Mouse (Mus musculus) midbrain, embryonic 15.5 days (tissue): Measurements from ENCODE around the gene 4930444G20Rik. TPM values are rescaled to one million over a fixed set of nuclear protein-coding genes. Genes with fewer than 3 reads are reported as not detected.

Experiments used
- ATAC-seq: fragments of 200-750 bp; cut with Nextera tagmentation; replicated peaks from 2 replicates; pipeline ENCODE4 v1.8.0; 2017; ENCODE audit warnings: moderate TSS enrichment
- H3K27ac ChIP-seq: fragments of 300-500 bp; sonication (generic); 2 replicates; pipeline ENCODE4 v1.5.1; 2015; ENCODE audit warnings: mild to moderate bottlenecking, inconsistent platforms
- H3K27me3 ChIP-seq: fragments of 300-500 bp; sonication (generic); replicated peaks from 2 replicates; pipeline ENCODE4 v1.6.1; 2015; ENCODE audit warnings: inconsistent platforms
- H3K36me3 ChIP-seq: fragments of 300-500 bp; sonication (generic); replicated peaks from 2 replicates; pipeline ENCODE4 v1.6.1; 2015; ENCODE audit warnings: inconsistent platforms
- H3K4me1 ChIP-seq: fragments of 300-500 bp; sonication (generic); 2 replicates; pipeline ENCODE4 v1.6.1; 2015; ENCODE audit warnings: inconsistent platforms
- H3K4me2 ChIP-seq: fragments of 300-500 bp; sonication (generic); 2 replicates; pipeline ENCODE4 v1.6.1; 2015; ENCODE audit warnings: inconsistent platforms, mild to moderate bottlenecking, moderate library complexity
- H3K4me3 ChIP-seq: fragments of 300-500 bp; sonication (generic); 2 replicates; pipeline ENCODE4 v1.5.1; 2015; ENCODE audit warnings: mild to moderate bottlenecking, inconsistent platforms
- H3K9ac ChIP-seq: fragments of 300-500 bp; sonication (generic); 2 replicates; pipeline ENCODE4 v1.6.1; 2015; ENCODE audit warnings: mild to moderate bottlenecking, inconsistent platforms
- H3K9me3 ChIP-seq: fragments of 300-500 bp; sonication (generic); 2 replicates; pipeline ENCODE4 v1.6.1; 2016; ENCODE audit warnings: inconsistent platforms
- WGBS: fragments of 180-500 bp; shearing (Covaris S2); methylation state at CpG from one replicate; pipeline ENCODE4 v1.1.7; 2015; ENCODE audit warnings: mixed read lengths; 5-methylcytosine and 5-hydroxymethylcytosine counted together
- polyA plus RNA-seq: library from polyadenylated mRNA; unstranded; fragments of >200 nt; fragmentation: Nextera tagmentation; extraction: Ambion mirVana; gene quantifications from 2 replicates; pipeline ENCODE4 v1.2.1, GENCODE M21; 2015

Gene 4930444G20Rik
- polyA plus RNA-seq, 1 experiment from 2014 or later = not detected

DNA sequence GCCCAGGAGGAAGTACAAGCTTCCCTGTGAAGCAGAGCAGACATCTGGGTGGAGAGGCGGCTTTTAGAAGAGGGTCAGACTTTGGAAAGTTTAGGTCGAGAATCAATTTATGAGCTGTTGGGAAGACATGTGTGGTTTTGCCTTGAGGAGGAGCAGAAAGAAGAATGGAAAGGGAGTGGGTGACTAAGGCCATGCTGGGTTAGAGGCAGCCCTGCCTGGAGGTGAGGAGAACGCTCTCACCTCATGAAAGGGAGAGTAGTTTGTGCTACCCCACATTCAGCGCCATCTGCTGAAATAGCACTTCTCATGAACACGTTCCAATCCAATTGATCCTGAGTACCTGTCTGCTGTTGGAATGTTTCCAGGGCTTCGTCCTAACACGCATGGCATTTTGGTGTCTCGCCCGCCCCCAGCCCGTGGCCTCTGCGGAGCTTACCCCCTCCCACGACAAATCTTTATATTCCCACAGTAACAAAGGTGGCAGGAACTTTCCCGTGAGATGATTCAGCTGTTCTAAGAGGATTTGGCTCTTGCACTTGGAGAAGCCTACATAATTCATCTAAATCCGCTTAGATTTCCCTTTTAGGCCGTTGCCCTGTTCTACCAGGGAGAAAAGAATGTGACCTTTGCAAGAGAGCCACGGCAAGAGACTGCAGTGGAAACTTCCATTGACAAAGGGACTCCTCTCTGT is 50.3 kb downstream of the 4930444G20Rik start:
- H3K4me1 ChIP-seq = peaks cover 6% of the 10 kb centered on the region; the same call in 1 of the 2 replicates
- WGBS = 23% methylated on average over 16 of the region's 16 CpGs
- no peak overlapping the region for H3K9ac ChIP-seq
- no peaks in the 10 kb centered on the region for H3K9me3 ChIP-seq
- no peak overlapping the region for H3K4me2 ChIP-seq
- ATAC-seq = no peak; the same call in 1 of the 2 replicates
- H3K36me3 ChIP-seq = no peaks in the 10 kb centered on the region
- H3K4me3 ChIP-seq = no peak overlapping the region
- no peaks in the 10 kb centered on the region for H3K27me3 ChIP-seq
- no peak overlapping the region for H3K27ac ChIP-seq

Other genes with a start within 250 kb of the 4930444G20Rik start
- 40.8 and 45.1 TPM in 2 replicates for gene Sgk1, start 185.9 kb downstream of the 4930444G20Rik start, polyA plus RNA-seq
- 2.9 and 4.1 TPM in 2 replicates for gene E030030I06Rik, start 81.2 kb upstream of the 4930444G20Rik start, polyA plus RNA-seq
- gene Raet1e, start 90.5 kb upstream of the 4930444G20Rik start, polyA plus RNA-seq = 0.81 and 1.3 TPM in 2 replicates
- 0.52 and 1.1 TPM in 2 replicates for gene H60b, start 90.5 kb upstream of the 4930444G20Rik start, polyA plus RNA-seq